Mouse (Mus musculus) stomach, embryonic 14.5 days (tissue): ENCODE data around the gene Aldh3b1. TPM values are rescaled to one million over a fixed set of nuclear protein-coding genes. Genes with fewer than 3 reads are reported as not detected.

Experiments
- ATAC-seq: fragments of 200-750 bp; cut with Nextera tagmentation; 2 replicates; pipeline ENCODE4 v1.8.0; 2017; ENCODE audit warnings: low read depth, moderate TSS enrichment; ENCODE audit not compliant: insufficient number of reproducible peaks, insufficient read depth, low FRiP score
- H3K27ac ChIP-seq: fragments of 300-500 bp; sonication (generic); 2 replicates; pipeline ENCODE4 v1.5.1; 2014; ENCODE audit warnings: mild to moderate bottlenecking, low read length, moderate library complexity, mixed read lengths
- H3K27me3 ChIP-seq: fragments of 300-500 bp; sonication (generic); 2 replicates; pipeline ENCODE4 v1.6.1; 2014; ENCODE audit warnings: low read length, control low read depth, mixed read lengths; ENCODE audit not compliant: control insufficient read depth, insufficient read depth
- H3K36me3 ChIP-seq: fragments of 300-500 bp; sonication (generic); 2 replicates; pipeline ENCODE4 v1.6.1; 2014; ENCODE audit warnings: mild to moderate bottlenecking, control low read depth, low read length, moderate library complexity, mixed read lengths; ENCODE audit not compliant: control insufficient read depth, insufficient read depth
- H3K4me1 ChIP-seq: fragments of 300-500 bp; sonication (generic); 2 replicates; pipeline ENCODE4 v1.6.1; 2014; ENCODE audit warnings: low read length, control low read depth, mixed read lengths; ENCODE audit not compliant: control insufficient read depth, insufficient read depth
- H3K4me2 ChIP-seq: fragments of 300-500 bp; sonication (generic); replicated peaks from 2 replicates; pipeline ENCODE4 v1.6.1; 2014; ENCODE audit warnings: low read depth, low read length, control low read depth
- H3K4me3 ChIP-seq: fragments of 300-500 bp; sonication (generic); 2 replicates; pipeline ENCODE4 v1.5.1; 2014; ENCODE audit warnings: low read depth, low read length, control low read depth
- H3K9ac ChIP-seq: fragments of 300-500 bp; sonication (generic); replicated peaks from 2 replicates; pipeline ENCODE4 v1.6.1; 2014; ENCODE audit warnings: low read depth, mild to moderate bottlenecking, control low read depth, low read length, moderate library complexity, mixed read lengths
- H3K9me3 ChIP-seq: fragments of 300-500 bp; sonication (generic); 2 replicates; pipeline ENCODE4 v1.6.1; 2016; ENCODE audit warnings: low read depth, low read length, control low read depth; ENCODE audit not compliant: control insufficient read depth
- WGBS: fragments of 180-500 bp; shearing (Covaris S2); extraction: QIAGEN DNeasy Blood & Tissue Kit; methylation state at CpG from one replicate; pipeline ENCODE4 v1.1.7; 2014; 5-methylcytosine and 5-hydroxymethylcytosine counted together
- polyA plus RNA-seq: library from polyadenylated mRNA; unstranded; fragments of >200 nt; fragmentation: Nextera tagmentation; extraction: Ambion mirVana; gene quantifications from 2 replicates; pipeline ENCODE4 v1.2.1, GENCODE M21; 2014

Gene Aldh3b1
- polyA plus RNA-seq, 1 experiment from 2014 or later: 1.2 TPM

GRCm38 (mm10) chr19:3893545-3894116 is 36.0 kb downstream of the Aldh3b1 start:
- WGBS: 83% methylated on average over 4 of the region's 4 CpGs
- Histone ChIP-seq H3K36me3 (peaks cover 72% of the 10 kb centered on the region), H3K4me1 (no peaks in the 10 kb centered on the region), H3K4me2 (no peak overlapping the region), H3K27ac (no peak overlapping the region), H3K27me3 (no peaks in the 10 kb centered on the region), H3K9me3 (no peaks in the 10 kb centered on the region), H3K9ac (no peak overlapping the region), H3K4me3 (no peak overlapping the region)
- ATAC-seq: no peak

- H3K4me2 ChIP-seq: no peak overlapping the region
- no peak for ATAC-seq
- peaks cover 64% of the 10 kb centered on the region for H3K36me3 ChIP-seq
- no peak overlapping the region for H3K27ac ChIP-seq
- no peaks in the 10 kb centered on the region for H3K4me1 ChIP-seq
- WGBS: 78% methylated on average over 8 of the region's 8 CpGs
- H3K4me3 ChIP-seq: no peak overlapping the region
- H3K9me3 ChIP-seq: no peaks in the 10 kb centered on the region
- H3K27me3 ChIP-seq: no peaks in the 10 kb centered on the region
- H3K9ac ChIP-seq: no peak overlapping the region
Observed at GRCm38 (mm10) chr19:3890181-3890580, 39.4 kb downstream of the Aldh3b1 start.

GRCm38 (mm10) chr19:3889096-3889495 is 40.5 kb downstream of the Aldh3b1 start:
- H3K4me1 ChIP-seq: no peaks in the 10 kb centered on the region
- 89% methylated on average over 5 of the region's 5 CpGs for WGBS
- H3K4me2 ChIP-seq: no peak overlapping the region
- no peak overlapping the region for H3K4me3 ChIP-seq
- no peaks in the 10 kb centered on the region for H3K9me3 ChIP-seq
- H3K27ac ChIP-seq: no peak overlapping the region
- H3K36me3 ChIP-seq: peaks cover 59% of the 10 kb centered on the region
- ATAC-seq: no peak
- no peaks in the 10 kb centered on the region for H3K27me3 ChIP-seq
- H3K9ac ChIP-seq: no peak overlapping the region

- ATAC-seq: no peak
- WGBS: 50% methylated on average over 6 of the region's 6 CpGs
- Histone ChIP-seq H3K9ac (no peak overlapping the region), H3K4me1 (peaks cover 6% of the 10 kb centered on the region; the same call in 1 of the 2 replicates), H3K27ac (no peak overlapping the region), H3K4me2 (no peak overlapping the region), H3K27me3 (no peaks in the 10 kb centered on the region), H3K36me3 (peaks cover 18% of the 10 kb centered on the region; the same call in 1 of the 2 replicates), H3K4me3 (no peak overlapping the region), H3K9me3 (no peaks in the 10 kb centered on the region)
Observed at GRCm38 (mm10) chr19:3884325-3884990, 45.1 kb downstream of the Aldh3b1 start.

GRCm38 (mm10) chr19:3882214-3882613 is 47.4 kb downstream of the Aldh3b1 start:
- Histone ChIP-seq H3K9ac (no peak overlapping the region), H3K27me3 (no peaks in the 10 kb centered on the region), H3K9me3 (no peaks in the 10 kb centered on the region), H3K4me1 (peaks cover 6% of the 10 kb centered on the region; the same call in 1 of the 2 replicates), H3K36me3 (peaks cover 15% of the 10 kb centered on the region; the same call in 1 of the 2 replicates), H3K27ac (no peak overlapping the region), H3K4me2 (no peak overlapping the region), H3K4me3 (no peak overlapping the region)
- WGBS: 83% methylated on average over 4 of the region's 4 CpGs
- ATAC-seq: no peak

GRCm38 (mm10) chr19:3880054-3880848 is 49.4 kb downstream of the Aldh3b1 start:
- no peak for ATAC-seq
- Histone ChIP-seq H3K4me1 (peaks cover 6% of the 10 kb centered on the region; the same call in 1 of the 2 replicates), H3K27me3 (no peaks in the 10 kb centered on the region), H3K9me3 (no peaks in the 10 kb centered on the region), H3K4me2 (no peak overlapping the region), H3K36me3 (peaks cover 4% of the 10 kb centered on the region), H3K9ac (no peak overlapping the region), H3K4me3 (no peak overlapping the region), H3K27ac (no peak overlapping the region)
- 86% methylated on average over 6 of the region's 6 CpGs for WGBS

GRCm38 (mm10) chr19:3875045-3875444 is 54.6 kb downstream of the Aldh3b1 start:
- H3K4me2 ChIP-seq: no peak overlapping the region
- no peaks in the 10 kb centered on the region for H3K27me3 ChIP-seq
- no peak overlapping the region for H3K9ac ChIP-seq
- ATAC-seq: no peak
- peaks cover 4% of the 10 kb centered on the region for H3K36me3 ChIP-seq
- no peak overlapping the region for H3K4me3 ChIP-seq
- 69% methylated on average over 7 of the region's 7 CpGs for WGBS
- no peaks in the 10 kb centered on the region for H3K9me3 ChIP-seq
- 0 out of 2 replicates have a peak, but pooled peaks cover 10% of the 10 kb centered on the region for H3K4me1 ChIP-seq
- H3K27ac ChIP-seq: no peak overlapping the region

- no peaks in the 10 kb centered on the region for H3K9me3 ChIP-seq
- ATAC-seq: no peak
- no peak overlapping the region for H3K9ac ChIP-seq
- H3K4me2 ChIP-seq: no peak overlapping the region
- H3K4me3 ChIP-seq: no peak overlapping the region
- 0 out of 2 replicates have a peak, but pooled peaks cover 13% of the 10 kb centered on the region for H3K4me1 ChIP-seq
- peaks cover 4% of the 10 kb centered on the region for H3K36me3 ChIP-seq
- no peaks in the 10 kb centered on the region for H3K27me3 ChIP-seq
- no peak overlapping the region for H3K27ac ChIP-seq
- 47% methylated on average over 4 of the region's 4 CpGs for WGBS
Observed at GRCm38 (mm10) chr19:3872373-3872772, 57.2 kb downstream of the Aldh3b1 start.
